Mouse (Mus musculus) embryonic facial prominence, embryonic 14.5 days (tissue): ENCODE data around the gene Trir. TPM values are rescaled to one million over a fixed set of nuclear protein-coding genes. Genes with fewer than 3 reads are reported as not detected.

Experiments
- ATAC-seq: fragments of 200-750 bp; cut with Nextera tagmentation; 2 replicates; pipeline ENCODE4 v1.8.0; 2017; ENCODE audit warnings: low read depth, moderate number of reproducible peaks, moderate TSS enrichment
- DNase-seq: peaks from one replicate; pipeline ENCODE4 v3.0.0-alpha.2; 2015; ENCODE audit warnings: low spot score
- H3K27ac ChIP-seq: fragments of 300-500 bp; sonication (generic); replicated peaks from 2 replicates; pipeline ENCODE4 v1.5.1; 2014; ENCODE audit warnings: low read depth, mild to moderate bottlenecking, low read length, moderate library complexity
- H3K27me3 ChIP-seq: fragments of 300-500 bp; sonication (generic); replicated peaks from 2 replicates; pipeline ENCODE4 v1.6.1; 2014; ENCODE audit warnings: low read length; ENCODE audit not compliant: control insufficient read depth, insufficient read depth
- H3K36me3 ChIP-seq: fragments of 300-500 bp; sonication (generic); 2 replicates; pipeline ENCODE4 v1.6.1; 2014; ENCODE audit warnings: low read length, mixed read lengths; ENCODE audit not compliant: control insufficient read depth, insufficient read depth
- H3K4me1 ChIP-seq: fragments of 300-500 bp; sonication (generic); 2 replicates; pipeline ENCODE4 v1.6.1; 2014; ENCODE audit warnings: antibody characterized with exemption, low read length; ENCODE audit not compliant: control insufficient read depth, insufficient read depth
- H3K4me2 ChIP-seq: fragments of 300-500 bp; sonication (generic); 2 replicates; pipeline ENCODE4 v1.6.1; 2014; ENCODE audit warnings: low read depth, mild to moderate bottlenecking, low read length, moderate library complexity, mixed read lengths
- H3K4me3 ChIP-seq: fragments of 300-500 bp; sonication (generic); 2 replicates; pipeline ENCODE4 v1.5.1; 2014; ENCODE audit warnings: low read depth, mild to moderate bottlenecking, low read length
- H3K9ac ChIP-seq: fragments of 300-500 bp; sonication (generic); 2 replicates; pipeline ENCODE4 v1.6.1; 2014; ENCODE audit warnings: low read depth, mild to moderate bottlenecking, low read length, moderate library complexity, mixed read lengths
- H3K9me3 ChIP-seq: fragments of 300-500 bp; sonication (generic); 2 replicates; pipeline ENCODE4 v1.6.1; 2016; ENCODE audit warnings: low read length; ENCODE audit not compliant: control insufficient read depth
- WGBS: fragments of 180-500 bp; shearing (Covaris S2); extraction: QIAGEN DNeasy Blood & Tissue Kit; methylation state at CpG from one replicate; pipeline ENCODE4 v1.1.7; 2014; 5-methylcytosine and 5-hydroxymethylcytosine counted together
- polyA plus RNA-seq: library from polyadenylated mRNA; unstranded; fragments of >200 nt; fragmentation: Nextera tagmentation; extraction: Ambion mirVana; gene quantifications from 2 replicates; pipeline ENCODE4 v1.2.1, GENCODE M21; 2014

Trir gene
- polyA plus RNA-seq, 1 experiment from 2014 or later: 127 TPM

DNA sequence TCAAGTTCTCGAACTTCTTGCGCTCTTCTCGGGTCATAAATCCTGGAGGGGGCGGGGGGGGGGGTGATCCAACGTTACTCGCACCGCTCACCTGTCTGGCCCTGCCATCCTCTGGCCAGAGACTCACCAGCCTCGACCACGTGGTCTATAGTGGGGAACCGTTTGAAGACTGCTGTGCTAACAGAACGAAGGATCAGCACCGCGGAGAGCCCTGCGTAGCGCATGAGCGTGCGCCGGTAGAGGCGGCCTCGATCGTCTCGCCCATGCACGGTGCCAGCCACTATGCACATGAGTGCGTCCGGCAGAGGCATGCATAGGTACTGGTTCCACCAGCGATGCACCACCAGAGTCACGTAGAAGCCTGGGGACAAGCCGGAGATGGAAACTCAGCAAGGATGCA, 15.4 kb upstream of the Trir start:
- ATAC-seq (no peak), DNase-seq (no peak)
- Histone ChIP-seq H3K36me3 (no peaks in the 10 kb centered on the region), H3K27ac (no peak overlapping the region), H3K4me1 (no peaks in the 10 kb centered on the region; the same call in 1 of the 2 replicates), H3K9ac (no peak overlapping the region), H3K4me3 (no peak overlapping the region), H3K27me3 (peaks cover 52% of the 10 kb centered on the region), H3K4me2 (no peak overlapping the region), H3K9me3 (no peaks in the 10 kb centered on the region)
- WGBS: 15% methylated on average over 28 of the region's 28 CpGs

DNA sequence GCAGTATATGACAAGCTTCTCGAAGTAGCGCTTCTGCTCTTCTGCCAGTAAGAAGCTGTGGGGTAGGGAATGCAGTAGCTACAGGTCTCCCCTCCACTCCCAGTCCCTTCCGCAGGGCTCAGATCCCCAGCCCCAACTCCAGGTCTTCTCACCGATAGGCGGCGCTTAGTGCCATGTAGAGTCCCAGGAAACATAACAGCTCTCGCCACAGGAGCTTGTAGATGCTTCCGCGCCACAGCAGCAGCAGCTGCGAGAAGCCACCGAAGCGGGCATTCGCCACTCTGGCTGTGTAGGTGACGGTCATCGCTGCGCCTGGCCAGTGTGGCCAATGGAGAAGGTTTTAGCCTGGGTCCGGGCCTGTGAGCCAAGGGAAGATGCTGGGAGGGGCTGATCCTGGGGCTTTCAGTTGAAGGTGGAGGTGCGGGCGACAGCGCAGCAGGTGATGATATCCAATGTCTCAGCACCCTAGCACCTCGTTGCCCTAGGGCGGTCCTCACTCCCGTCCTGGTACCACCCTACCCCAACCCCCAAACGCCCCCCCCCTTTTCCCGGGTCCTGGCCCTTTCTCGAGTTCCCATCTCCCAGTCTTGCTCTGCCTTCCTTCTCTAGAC, 13.3 kb upstream of the Trir start:
- Histone ChIP-seq H3K27ac (no peak overlapping the region), H3K27me3 (peaks cover 42% of the 10 kb centered on the region), H3K9me3 (no peaks in the 10 kb centered on the region), H3K4me2 (peak overlapping the region; percentile 57), H3K9ac (peak overlapping the region; percentile 48), H3K36me3 (peaks cover 9% of the 10 kb centered on the region), H3K4me1 (no peaks in the 10 kb centered on the region; the same call in 1 of the 2 replicates), H3K4me3 (peak overlapping the region; percentile 31)
- DNase-seq (peak; percentile 90), ATAC-seq (peak; percentile 81)
- WGBS: 5% methylated on average over 25 of the region's 26 CpGs

DNA sequence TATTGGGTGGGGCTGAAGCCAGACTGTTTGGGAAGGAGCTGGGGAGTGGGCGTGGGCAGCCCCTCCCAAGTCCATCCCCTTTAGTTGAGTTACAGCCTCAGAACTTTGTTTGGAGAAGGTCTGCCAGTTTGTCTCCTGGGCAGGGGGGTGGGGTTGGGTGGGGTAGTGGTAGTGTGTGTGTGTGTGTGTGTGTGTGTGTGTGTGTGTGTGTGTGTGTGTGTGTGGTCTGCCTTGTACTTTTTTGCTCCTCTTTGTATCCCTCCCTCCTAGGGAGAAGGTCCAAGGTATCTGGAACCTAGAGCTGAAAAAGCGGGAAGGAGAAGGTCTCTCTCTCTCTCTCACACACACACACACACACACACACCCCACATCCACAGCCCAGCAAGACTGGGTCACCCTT, 12.2 kb upstream of the Trir start, which contains the start of gene Best2:
Best2 (minus strand) TSS at position 101 of the 400 bp plus-strand sequence.
- DNase-seq: no peak
- no peaks in the 10 kb centered on the region; the same call in 1 of the 2 replicates for H3K4me1 ChIP-seq
- peaks cover 34% of the 10 kb centered on the region for H3K27me3 ChIP-seq
- ATAC-seq: no peak
- peak within 1 kb of the TSS; percentile 31 for H3K4me3 ChIP-seq
- no peaks in the 10 kb centered on the region for H3K9me3 ChIP-seq
- no peak within 1 kb of the TSS for H3K27ac ChIP-seq
- H3K4me2 ChIP-seq: peak within 1 kb of the TSS; percentile 57
- 43% methylated on average over 2 of the region's 2 CpGs for WGBS
- peak within 1 kb of the TSS; percentile 48 for H3K9ac ChIP-seq
- H3K36me3 ChIP-seq: peaks cover 20% of the 10 kb centered on the region

- no peak for DNase-seq
- H3K36me3 ChIP-seq: peaks cover 38% of the 10 kb centered on the region
- no peak overlapping the region; the same call in 1 of the 2 replicates for H3K27ac ChIP-seq
- no peak overlapping the region for H3K9ac ChIP-seq
- ATAC-seq: no peak
- no peaks in the 10 kb centered on the region; the same call in 1 of the 2 replicates for H3K4me1 ChIP-seq
- H3K4me3 ChIP-seq: no peak overlapping the region
- H3K27me3 ChIP-seq: peaks cover 19% of the 10 kb centered on the region
- WGBS: 70% methylated on average over 10 of the region's 10 CpGs
- H3K4me2 ChIP-seq: no peak overlapping the region
- H3K9me3 ChIP-seq: no peaks in the 10 kb centered on the region
Measured at GRCm38 (mm10) chr8:85016724-85017123, 9.9 kb upstream of the Trir start.

DNA sequence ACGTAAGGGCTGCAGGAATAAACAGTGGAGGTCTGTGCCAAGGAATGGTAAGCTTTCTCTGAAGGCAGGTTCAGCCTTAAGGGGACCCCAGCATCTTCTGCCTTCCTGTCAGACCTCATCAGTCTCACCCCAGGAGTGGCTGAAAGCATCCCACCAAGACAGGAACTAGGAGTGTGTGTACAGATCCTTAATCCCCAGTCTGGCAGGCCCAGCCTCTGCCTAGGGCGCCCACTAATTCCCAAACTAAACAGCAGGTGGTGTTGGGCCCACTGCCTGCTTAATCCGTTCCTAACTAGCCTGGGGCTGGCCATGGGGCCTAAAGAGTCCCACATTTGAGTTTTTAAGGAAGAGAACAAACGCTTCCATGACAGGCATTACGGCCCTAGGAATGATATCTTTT, 9.4 kb upstream of the Trir start:
- H3K36me3 ChIP-seq: peaks cover 43% of the 10 kb centered on the region
- H3K4me3 ChIP-seq: no peak overlapping the region
- no peaks in the 10 kb centered on the region for H3K9me3 ChIP-seq
- peaks cover 17% of the 10 kb centered on the region for H3K27me3 ChIP-seq
- ATAC-seq (peak; percentile 31), DNase-seq (peak; percentile 34)
- no peak overlapping the region for H3K9ac ChIP-seq
- no peak overlapping the region; the same call in 1 of the 2 replicates for H3K27ac ChIP-seq
- no peaks in the 10 kb centered on the region; the same call in 1 of the 2 replicates for H3K4me1 ChIP-seq
- WGBS: 40% methylated on average over 5 of the region's 5 CpGs
- no peak overlapping the region for H3K4me2 ChIP-seq

DNA sequence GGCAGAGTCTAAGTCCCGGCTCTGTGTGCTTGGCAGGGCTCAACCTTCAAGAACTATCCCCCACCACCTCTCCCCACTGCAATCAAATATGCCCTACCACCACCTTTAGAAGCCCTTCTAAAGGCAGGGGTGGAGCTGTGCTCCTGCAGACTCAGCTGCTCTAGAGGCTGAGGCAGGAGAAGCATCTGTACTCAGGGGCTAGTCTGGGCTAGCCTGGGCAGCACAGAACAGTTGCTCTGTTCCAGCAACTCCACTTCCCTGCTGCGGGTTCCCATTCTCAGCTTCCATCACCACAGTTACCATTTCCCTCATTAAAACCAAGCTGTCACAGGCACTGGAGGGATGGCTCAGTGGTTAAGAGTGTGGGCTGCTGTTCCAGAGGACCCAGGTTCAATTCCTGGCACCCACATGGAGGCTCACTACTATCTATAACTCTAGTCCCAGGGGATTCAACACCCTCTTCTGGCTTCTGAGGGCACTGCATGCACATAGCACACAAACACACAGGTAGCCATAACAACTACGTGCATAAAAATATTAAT, 5.0 kb upstream of the Trir start:
- DNase-seq: no peak
- Histone ChIP-seq H3K9ac (no peak overlapping the region), H3K27ac (no peak overlapping the region), H3K4me1 (peaks cover 4% of the 10 kb centered on the region; the same call in 1 of the 2 replicates), H3K4me2 (no peak overlapping the region), H3K36me3 (peaks cover 61% of the 10 kb centered on the region), H3K4me3 (no peak overlapping the region), H3K9me3 (no peaks in the 10 kb centered on the region), H3K27me3 (no peaks in the 10 kb centered on the region)
- ATAC-seq: no peak
- 89% methylated on average over 3 of the region's 3 CpGs for WGBS

GRCm38 (mm10) chr8:85023846-85024245, 2.8 kb upstream of the Trir start:
- peak overlapping the region; percentile 81; the same call in 1 of the 2 replicates for H3K4me3 ChIP-seq
- peak overlapping the region; percentile 63 for H3K4me2 ChIP-seq
- no peak for ATAC-seq

DNA sequence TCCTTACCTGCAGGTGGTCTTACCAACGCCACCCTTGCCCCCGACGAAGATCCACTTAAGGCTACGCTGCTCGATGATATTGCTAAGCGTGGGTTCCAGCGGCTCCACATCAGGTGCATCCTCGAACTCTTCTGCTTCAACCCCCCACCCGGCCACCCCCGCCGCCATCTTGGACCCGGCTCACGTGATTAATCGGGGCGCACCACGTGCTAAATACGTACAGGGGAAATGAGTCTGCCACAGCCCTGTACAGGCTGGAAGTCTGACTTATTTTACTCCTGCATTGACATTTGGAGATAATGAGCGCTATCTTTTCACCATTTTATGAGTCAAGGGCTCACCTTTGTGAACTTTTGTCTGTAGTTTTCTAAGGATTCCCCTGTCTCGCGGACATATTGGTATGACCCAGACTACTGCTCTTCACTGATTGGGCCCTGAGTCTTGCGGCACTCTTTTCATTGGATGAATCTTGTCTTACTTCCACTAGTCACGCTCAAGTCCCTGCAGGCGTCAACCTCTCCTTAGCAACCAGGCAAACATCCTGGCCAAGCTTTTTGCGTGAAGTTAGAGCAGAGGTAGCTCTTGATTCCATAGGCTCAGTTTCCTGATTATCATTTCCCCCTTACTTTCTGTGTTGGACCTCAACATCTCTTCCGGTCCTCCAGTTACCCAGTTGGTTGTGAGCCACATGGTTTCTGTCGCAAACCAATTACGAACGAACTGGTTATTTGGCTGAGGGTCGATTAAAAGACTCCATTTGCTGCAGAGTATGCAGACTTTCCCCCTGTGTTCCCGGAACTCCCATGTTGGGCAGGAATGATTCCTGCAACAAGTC, 1.3 kb upstream of the Trir start, which contains the start of gene Asna1:
Asna1 (minus strand) TSS at position 184 of the 835 bp plus-strand sequence.
- Histone ChIP-seq H3K4me3 (peak within 1 kb of the TSS; percentile 81), H3K9ac (peak within 1 kb of the TSS; percentile 80), H3K9me3 (no peaks in the 10 kb centered on the region), H3K4me2 (peak within 1 kb of the TSS; percentile 63), H3K36me3 (peaks cover 48% of the 10 kb centered on the region), H3K4me1 (peaks cover 15% of the 10 kb centered on the region), H3K27me3 (no peaks in the 10 kb centered on the region), H3K27ac (peak within 1 kb of the TSS; percentile 93)
- peak; percentile 92 for ATAC-seq
- DNase-seq: peak; percentile 98
- 7% methylated on average over 30 of the region's 30 CpGs for WGBS

More at GRCm38 (mm10) chr8:85023846-85024245, 2.8 kb upstream of the Trir start:
- Histone ChIP-seq H3K27ac (no peak overlapping the region), H3K9me3 (no peaks in the 10 kb centered on the region), H3K4me1 (peaks cover 14% of the 10 kb centered on the region), H3K27me3 (no peaks in the 10 kb centered on the region), H3K9ac (no peak overlapping the region), H3K36me3 (peaks cover 48% of the 10 kb centered on the region)
- 96% methylated on average over 3 of the region's 3 CpGs for WGBS
- DNase-seq: no peak
